Mouse (Mus musculus) duodenum, adult 2 months (tissue): ENCODE data around the gene Syk. TPM values are rescaled to one million over a fixed set of nuclear protein-coding genes. Genes with fewer than 3 reads are reported as not detected.

Experiments
- polyA plus RNA-seq: library from polyadenylated mRNA; depleted of rRNA; stranded (reverse); fragments of >200 nt; gene quantifications from 2 replicates; pipeline ENCODE4 v1.2.3, GENCODE M21; 2012; ENCODE audit warnings: low replicate concordance; rRNA removed

Syk gene
- polyA plus RNA-seq, result 4.1 and 5.2 TPM in 2 replicates

DNA sequence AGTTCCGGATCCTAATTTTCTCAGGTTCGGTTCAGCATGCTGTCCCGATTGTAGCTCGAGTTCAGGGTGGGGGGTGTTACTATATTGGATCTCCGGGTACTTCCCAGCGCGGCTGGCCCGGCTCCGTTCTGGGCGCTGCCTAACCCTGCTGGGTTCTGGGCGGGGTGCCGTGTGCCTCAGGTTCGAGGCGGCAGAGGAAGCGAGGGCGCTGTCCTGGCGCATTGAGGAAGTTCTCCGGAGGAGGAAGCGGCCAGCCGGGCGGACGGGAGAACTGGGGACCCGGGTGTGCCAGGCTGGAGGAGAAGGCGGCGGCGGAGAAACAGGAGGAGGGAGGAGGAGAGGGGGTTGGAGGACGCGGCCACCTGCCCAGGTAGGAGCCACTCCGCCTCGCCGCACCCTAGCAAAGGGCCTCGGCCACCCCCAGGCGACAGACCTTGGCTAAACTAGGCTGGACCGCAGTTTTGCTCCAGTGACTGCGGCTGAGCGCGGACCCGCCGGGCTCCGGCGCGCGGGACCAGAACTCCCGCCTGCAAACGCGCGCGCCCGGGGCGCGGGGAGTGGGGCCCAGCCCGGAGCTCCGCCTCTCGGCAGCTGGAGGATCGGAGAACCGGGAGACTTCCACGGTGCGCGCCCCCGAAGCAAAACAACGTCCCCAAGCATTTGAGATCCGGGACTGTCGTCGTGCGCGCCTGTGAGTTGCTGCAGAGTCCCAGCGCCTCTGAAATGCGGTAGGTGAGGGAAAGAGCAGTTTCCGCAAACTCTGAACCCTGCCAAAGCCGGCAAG is at the start of gene Syk:
Gene Syk, plus strand, starts transcription at position 296 of the 784 bp plus-strand sequence.

Other genes starting within 250 kb of the Syk start
- gene Diras2, start 51.9 kb upstream of the Syk start, polyA plus RNA-seq, result 0.12 and 2.2 TPM in 2 replicates